Mouse (Mus musculus): ENCODE data around the gene Ttc39a. TPM values are rescaled to one million over a fixed set of nuclear protein-coding genes. Genes with fewer than 3 reads are reported as not detected.
A peak's percentile ranks its signal among the peaks of the same experiment; 100 is the strongest.
"Not testable (repeated sequence)": the region's sequence is repeated elsewhere in the genome, so short reads cannot be mapped to it uniquely, and the experiment has no call there.

Gene Ttc39a
- polyA plus RNA-seq (2016; fragmentation: Nextera tagmentation; extraction: Ambion mirVana) = 5.6 and 6.0 TPM in 2 replicates

- Histone ChIP-seq H3K4me2 (peak within 1 kb of the TSS; percentile 94), H3K27ac (no peak within 1 kb of the TSS; the same call in 1 of the 2 replicates), H3K4me1 (replicated peaks) (peaks cover 26% of the 10 kb centered on the region), H3K4me3 (replicated peaks) (peak within 1 kb of the TSS; percentile 72), H3K9me3 (no peaks in the 10 kb centered on the region), H3K27me3 (peaks cover 4% of the 10 kb centered on the region; the same call in 1 of the 2 replicates), H3K36me3 (no peaks in the 10 kb centered on the region), H3K9ac (replicated peaks) (peak within 1 kb of the TSS; percentile 82)
- under 1% methylated on average over 56 of the region's 56 CpGs for WGBS
- peak; percentile 67 for ATAC-seq (ENCODE audit: insufficient number of reproducible peaks, insufficient read depth, low FRiP score, low TSS enrichment, low read depth)
Observed at GRCm38 (mm10) chr4:109406486-109407175, at the start of gene Ttc39a. Gene Ttc39a, plus strand, starts transcription at chr4:109406623.

GRCm38 (mm10) chr4:109378107-109378506, 28.3 kb upstream of the Ttc39a start:
- H3K9ac ChIP-seq (replicated peaks) = no peak overlapping the region
- H3K4me2 ChIP-seq = no peak overlapping the region
- no peaks in the 10 kb centered on the region for H3K27me3 ChIP-seq
- no peaks in the 10 kb centered on the region for H3K4me1 ChIP-seq (replicated peaks)
- no peak for ATAC-seq (ENCODE audit: insufficient number of reproducible peaks, insufficient read depth, low FRiP score, low TSS enrichment, low read depth)
- 98% methylated on average over 1 of the region's 1 CpGs for WGBS
- H3K9me3 ChIP-seq = no peaks in the 10 kb centered on the region
- no peak overlapping the region for H3K4me3 ChIP-seq (replicated peaks)
- H3K27ac ChIP-seq = no peak overlapping the region
- peaks cover 43% of the 10 kb centered on the region; the same call in 1 of the 2 replicates for H3K36me3 ChIP-seq

GRCm38 (mm10) chr4:109382457-109382856, 24.0 kb upstream of the Ttc39a start:
- 82% methylated on average over 2 of the region's 2 CpGs for WGBS
- H3K4me3 ChIP-seq (replicated peaks) = no peak overlapping the region
- H3K9me3 ChIP-seq = no peaks in the 10 kb centered on the region
- no peak overlapping the region for H3K9ac ChIP-seq (replicated peaks)
- H3K27me3 ChIP-seq = no peaks in the 10 kb centered on the region
- ATAC-seq (ENCODE audit: insufficient number of reproducible peaks, insufficient read depth, low FRiP score, low TSS enrichment, low read depth) = no peak
- no peak overlapping the region for H3K4me2 ChIP-seq
- peaks cover 21% of the 10 kb centered on the region; the same call in 1 of the 2 replicates for H3K36me3 ChIP-seq
- H3K4me1 ChIP-seq (replicated peaks) = no peaks in the 10 kb centered on the region
- H3K27ac ChIP-seq = no peak overlapping the region

GRCm38 (mm10) chr4:109385599-109385998, 20.8 kb upstream of the Ttc39a start:
- Histone ChIP-seq H3K36me3 (peaks cover 8% of the 10 kb centered on the region; the same call in 1 of the 2 replicates), H3K27me3 (no peaks in the 10 kb centered on the region), H3K4me3 (replicated peaks) (no peak overlapping the region), H3K9ac (replicated peaks) (no peak overlapping the region), H3K27ac (no peak overlapping the region), H3K4me2 (no peak overlapping the region), H3K4me1 (replicated peaks) (no peaks in the 10 kb centered on the region), H3K9me3 (no peaks in the 10 kb centered on the region)
- peak; percentile 75; the same call in 1 of the 2 replicates for ATAC-seq (ENCODE audit: insufficient number of reproducible peaks, insufficient read depth, low FRiP score, low TSS enrichment, low read depth)
- WGBS = 34% methylated on average over 4 of the region's 4 CpGs

DNA sequence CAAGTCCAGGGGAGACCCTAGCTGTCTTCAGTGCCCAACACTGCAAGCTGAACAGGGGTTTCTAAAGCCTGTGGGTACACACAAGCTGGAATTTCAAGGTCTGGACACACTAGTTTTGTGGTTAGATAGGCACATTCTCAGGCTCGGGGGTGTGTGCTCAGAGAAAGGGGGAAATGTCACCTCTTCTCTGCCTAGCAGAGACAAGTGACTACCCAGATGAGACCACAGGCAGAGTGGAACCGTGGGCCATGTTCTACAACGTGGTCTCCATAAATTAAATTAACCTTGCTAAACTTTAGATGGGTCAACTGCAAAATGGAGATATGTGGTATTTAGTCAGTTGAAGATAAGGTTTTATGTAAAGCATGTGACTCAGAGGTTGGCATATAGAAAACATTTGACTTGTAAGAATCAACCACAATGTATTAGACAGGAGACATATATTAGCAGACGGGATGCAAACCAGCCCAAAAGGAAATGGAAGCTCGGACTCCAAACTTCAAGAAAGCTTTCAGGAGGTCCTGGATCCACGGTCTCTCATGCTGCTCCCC, 13.1 kb upstream of the Ttc39a start:
- Histone ChIP-seq H3K36me3 (no peaks in the 10 kb centered on the region), H3K4me3 (replicated peaks) (no peak overlapping the region), H3K27ac (no peak overlapping the region), H3K4me2 (no peak overlapping the region; the same call in 1 of the 2 replicates), H3K9me3 (no peaks in the 10 kb centered on the region), H3K4me1 (replicated peaks) (peaks cover 7% of the 10 kb centered on the region), H3K9ac (replicated peaks) (no peak overlapping the region), H3K27me3 (peaks cover 17% of the 10 kb centered on the region)
- ATAC-seq (ENCODE audit: insufficient number of reproducible peaks, insufficient read depth, low FRiP score, low TSS enrichment, low read depth) = no peak
- 87% methylated on average over 6 of the region's 6 CpGs for WGBS

DNA sequence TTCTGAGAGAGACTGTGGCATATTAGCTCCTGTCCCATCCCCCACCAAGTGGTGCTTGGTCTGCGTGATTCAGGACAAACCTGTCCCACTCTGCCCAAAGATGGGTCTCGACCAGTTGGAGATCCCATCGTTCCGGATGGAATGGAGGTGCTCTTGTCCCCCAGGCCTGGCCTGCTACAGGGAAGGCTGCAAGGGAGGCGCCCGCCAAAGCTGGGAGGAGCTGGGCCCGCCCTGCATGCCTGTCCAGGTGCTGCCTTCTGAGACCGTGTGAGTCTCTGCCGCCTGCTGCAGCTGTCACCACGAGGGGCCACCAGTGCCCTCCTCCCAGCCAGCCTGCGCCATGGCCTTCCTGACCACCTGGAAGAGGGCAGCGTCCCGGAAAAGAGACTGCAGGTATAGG, 12.5 kb upstream of the Ttc39a start:
- Histone ChIP-seq H3K27me3 (peaks cover 17% of the 10 kb centered on the region), H3K4me3 (replicated peaks) (peak overlapping the region; percentile 29), H3K4me2 (peak overlapping the region; percentile 55), H3K27ac (no peak overlapping the region), H3K9ac (replicated peaks) (peak overlapping the region; percentile 46; the same call in 1 of the 2 replicates), H3K9me3 (no peaks in the 10 kb centered on the region), H3K4me1 (replicated peaks) (peaks cover 7% of the 10 kb centered on the region), H3K36me3 (no peaks in the 10 kb centered on the region)
- peak; percentile 59; the same call in 1 of the 2 replicates for ATAC-seq (ENCODE audit: insufficient number of reproducible peaks, insufficient read depth, low FRiP score, low TSS enrichment, low read depth)
- 10% methylated on average over 13 of the region's 13 CpGs for WGBS

DNA sequence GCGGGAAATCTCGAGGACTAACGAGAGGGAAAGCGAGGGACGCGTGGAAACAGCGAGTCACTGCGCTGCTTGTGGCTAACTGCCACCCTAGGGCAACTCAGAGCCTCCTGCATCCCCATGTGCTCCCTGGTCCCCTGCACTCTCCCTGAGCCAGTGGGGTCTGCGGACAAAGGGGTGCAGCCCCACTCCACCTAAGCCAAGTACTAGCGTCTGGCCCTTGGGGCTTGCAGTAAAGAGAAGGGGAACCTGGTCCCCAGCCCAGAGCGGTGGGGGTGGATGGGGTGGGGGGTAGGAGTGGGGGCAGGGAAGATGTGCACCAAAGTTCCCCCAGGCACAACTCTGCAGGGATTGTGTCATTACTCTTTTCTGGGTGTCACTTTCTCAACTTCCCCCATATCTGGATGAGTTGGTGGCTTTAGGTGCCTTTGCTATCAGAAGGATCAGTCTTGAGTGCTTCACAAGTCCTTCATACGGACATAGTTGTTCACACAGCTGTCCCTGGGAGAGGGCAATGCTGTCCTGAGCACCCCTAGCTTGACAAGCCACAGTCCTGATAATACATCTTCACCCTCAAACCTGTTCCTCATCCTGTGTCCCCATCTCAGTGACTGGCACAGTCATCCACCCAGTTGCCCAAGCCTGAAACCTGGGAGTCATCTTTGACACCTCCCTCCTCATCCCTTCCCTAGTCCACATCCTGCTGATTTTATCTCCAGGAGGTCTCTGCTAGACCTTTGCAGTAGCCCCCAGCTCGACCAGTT, 11.9 kb upstream of the Ttc39a start:
- Histone ChIP-seq H3K9me3 (no peaks in the 10 kb centered on the region), H3K4me2 (peak overlapping the region; percentile 55), H3K4me1 (replicated peaks) (peaks cover 7% of the 10 kb centered on the region), H3K27ac (no peak overlapping the region), H3K27me3 (peaks cover 17% of the 10 kb centered on the region), H3K36me3 (no peaks in the 10 kb centered on the region), H3K4me3 (replicated peaks) (peak overlapping the region; percentile 29), H3K9ac (replicated peaks) (peak overlapping the region; percentile 46; the same call in 1 of the 2 replicates)
- WGBS = 23% methylated on average over 13 of the region's 13 CpGs
- ATAC-seq (ENCODE audit: insufficient number of reproducible peaks, insufficient read depth, low FRiP score, low TSS enrichment, low read depth) = peak; percentile 20; the same call in 1 of the 2 replicates

GRCm38 (mm10) chr4:109400366-109400980, 6.0 kb upstream of the Ttc39a start:
- no peak for ATAC-seq (ENCODE audit: insufficient number of reproducible peaks, insufficient read depth, low FRiP score, low TSS enrichment, low read depth)
- 83% methylated on average over 10 of the region's 10 CpGs for WGBS

GRCm38 (mm10) chr4:109401176-109401689, 5.2 kb upstream of the Ttc39a start:
- Histone ChIP-seq H3K4me2 (no peak overlapping the region), H3K27me3 (no peaks in the 10 kb centered on the region), H3K27ac (no peak overlapping the region), H3K9me3 (no peaks in the 10 kb centered on the region), H3K4me3 (replicated peaks) (no peak overlapping the region), H3K9ac (replicated peaks) (no peak overlapping the region), H3K4me1 (replicated peaks) (peaks cover 7% of the 10 kb centered on the region), H3K36me3 (no peaks in the 10 kb centered on the region)
- WGBS = 68% methylated on average over 5 of the region's 5 CpGs
- ATAC-seq (ENCODE audit: insufficient number of reproducible peaks, insufficient read depth, low FRiP score, low TSS enrichment, low read depth) = no peak

More at GRCm38 (mm10) chr4:109400366-109400980, 6.0 kb upstream of the Ttc39a start:
- Histone ChIP-seq H3K27me3 (no peaks in the 10 kb centered on the region), H3K4me2 (no peak overlapping the region), H3K4me3 (replicated peaks) (no peak overlapping the region), H3K4me1 (replicated peaks) (no peaks in the 10 kb centered on the region; the same call in 1 of the 2 replicates), H3K27ac (no peak overlapping the region), H3K9ac (replicated peaks) (no peak overlapping the region), H3K9me3 (no peaks in the 10 kb centered on the region), H3K36me3 (no peaks in the 10 kb centered on the region)

GRCm38 (mm10) chr4:109404908-109405307, 1.5 kb upstream of the Ttc39a start:
- H3K27ac ChIP-seq; H3K27me3 ChIP-seq; H3K4me2 ChIP-seq; ATAC-seq (ENCODE audit: insufficient number of reproducible peaks, insufficient read depth, low FRiP score, low TSS enrichment, low read depth); H3K9ac ChIP-seq (replicated peaks); H3K4me3 ChIP-seq (replicated peaks); H3K36me3 ChIP-seq; H3K9me3 ChIP-seq: not testable (repeated sequence)
- H3K4me1 ChIP-seq (replicated peaks) = peaks cover 26% of the 10 kb centered on the region
- WGBS = 92% methylated on average over 3 of the region's 3 CpGs
